Mouse (Mus musculus) kidney, adult 2 months (tissue): Measurements from ENCODE around the gene Cd3e.

Experiments
- CTCF ChIP-seq: fragments of 200-500 bp; conservative IDR thresholded peaks from 2 replicates; pipeline ENCODE4 v1.5.1; 2011; ENCODE audit warnings: low read depth, mild to moderate bottlenecking, control low read depth, low read length, moderate library complexity, mixed read lengths; ENCODE audit not compliant: insufficient read depth, insufficient read length
- POLR2A ChIP-seq: fragments of 200-500 bp; IDR thresholded peaks from one replicate; pipeline ENCODE4 v1.6.1; 2011; ENCODE audit warnings: low read depth, low read length, control low read depth

DNA sequence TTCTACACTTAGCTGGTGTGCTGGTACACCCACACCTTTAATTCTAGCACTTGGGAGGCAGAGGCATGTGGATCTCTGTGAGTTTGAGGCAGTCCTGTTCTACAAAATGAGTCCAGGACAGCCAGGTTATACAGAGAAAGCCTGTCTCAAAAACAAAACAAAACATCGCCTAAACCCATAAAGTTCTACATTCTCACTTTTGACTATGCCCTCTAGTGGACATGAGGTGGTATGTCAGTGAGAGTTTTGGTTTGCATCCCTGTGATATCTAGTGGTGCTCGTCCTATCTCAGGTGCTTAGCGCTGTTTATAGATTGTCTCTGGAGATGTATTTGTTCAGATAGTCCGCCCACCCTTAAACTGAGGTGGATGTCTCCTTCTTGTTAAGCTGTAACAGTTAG, 39.1 kb upstream of the Cd3e start:
- peak; percentile 33 for TF ChIP-seq CTCF
- TF ChIP-seq POLR2A = no peak
